Mouse (Mus musculus) midbrain, embryonic 15.5 days (tissue): Measurements from ENCODE around the gene Tarsl2. TPM values are rescaled to one million over a fixed set of nuclear protein-coding genes. Genes with fewer than 3 reads are reported as not detected.

Experiments
- ATAC-seq: fragments of 200-750 bp; cut with Nextera tagmentation; replicated peaks from 2 replicates; pipeline ENCODE4 v1.8.0; 2017; ENCODE audit warnings: moderate TSS enrichment
- H3K27ac ChIP-seq: fragments of 300-500 bp; sonication (generic); 2 replicates; pipeline ENCODE4 v1.5.1; 2015; ENCODE audit warnings: mild to moderate bottlenecking, inconsistent platforms
- H3K27me3 ChIP-seq: fragments of 300-500 bp; sonication (generic); replicated peaks from 2 replicates; pipeline ENCODE4 v1.6.1; 2015; ENCODE audit warnings: inconsistent platforms
- H3K36me3 ChIP-seq: fragments of 300-500 bp; sonication (generic); replicated peaks from 2 replicates; pipeline ENCODE4 v1.6.1; 2015; ENCODE audit warnings: inconsistent platforms
- H3K4me1 ChIP-seq: fragments of 300-500 bp; sonication (generic); 2 replicates; pipeline ENCODE4 v1.6.1; 2015; ENCODE audit warnings: inconsistent platforms
- H3K4me2 ChIP-seq: fragments of 300-500 bp; sonication (generic); 2 replicates; pipeline ENCODE4 v1.6.1; 2015; ENCODE audit warnings: inconsistent platforms, mild to moderate bottlenecking, moderate library complexity
- H3K4me3 ChIP-seq: fragments of 300-500 bp; sonication (generic); 2 replicates; pipeline ENCODE4 v1.5.1; 2015; ENCODE audit warnings: mild to moderate bottlenecking, inconsistent platforms
- H3K9ac ChIP-seq: fragments of 300-500 bp; sonication (generic); 2 replicates; pipeline ENCODE4 v1.6.1; 2015; ENCODE audit warnings: mild to moderate bottlenecking, inconsistent platforms
- H3K9me3 ChIP-seq: fragments of 300-500 bp; sonication (generic); 2 replicates; pipeline ENCODE4 v1.6.1; 2016; ENCODE audit warnings: inconsistent platforms
- WGBS: fragments of 180-500 bp; shearing (Covaris S2); methylation state at CpG from one replicate; pipeline ENCODE4 v1.1.7; 2015; ENCODE audit warnings: mixed read lengths; 5-methylcytosine and 5-hydroxymethylcytosine counted together
- polyA plus RNA-seq: library from polyadenylated mRNA; unstranded; fragments of >200 nt; fragmentation: Nextera tagmentation; extraction: Ambion mirVana; gene quantifications from 2 replicates; pipeline ENCODE4 v1.2.1, GENCODE M21; 2015

Gene Tarsl2
- polyA plus RNA-seq, 1 experiment from 2014 or later = 16.5 TPM

DNA sequence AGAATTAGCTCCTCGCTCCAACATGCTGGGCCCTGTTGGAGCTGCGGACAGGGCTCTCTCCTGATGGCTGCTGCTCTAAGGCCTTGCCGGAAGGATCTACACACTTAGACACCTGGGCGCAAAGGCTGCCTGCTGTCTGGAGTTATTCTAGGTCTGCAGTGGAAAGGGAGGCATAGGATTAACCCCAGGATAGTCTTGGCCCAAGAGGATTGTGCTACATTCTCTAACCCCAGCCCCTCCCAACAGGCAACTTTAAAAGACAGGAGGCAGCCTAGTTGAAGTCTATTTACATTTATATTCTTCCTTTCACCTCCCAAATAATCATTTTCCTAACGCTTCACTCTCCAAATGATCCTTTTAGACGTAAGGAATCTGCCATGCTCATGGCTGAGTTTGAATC is 8.9 kb upstream of the Tarsl2 start:
- 89% methylated on average over 6 of the region's 6 CpGs for WGBS
- no peak overlapping the region for H3K4me3 ChIP-seq
- H3K9ac ChIP-seq = no peak overlapping the region
- H3K27me3 ChIP-seq = no peaks in the 10 kb centered on the region
- H3K4me2 ChIP-seq = no peak overlapping the region
- no peak overlapping the region for H3K27ac ChIP-seq
- ATAC-seq = no peak
- no peaks in the 10 kb centered on the region for H3K4me1 ChIP-seq
- H3K9me3 ChIP-seq = no peaks in the 10 kb centered on the region
- H3K36me3 ChIP-seq = no peaks in the 10 kb centered on the region

- 35% methylated on average over 7 of the region's 7 CpGs for WGBS
- Histone ChIP-seq H3K9me3 (no peaks in the 10 kb centered on the region), H3K4me3 (no peak overlapping the region), H3K4me1 (no peaks in the 10 kb centered on the region), H3K9ac (no peak overlapping the region), H3K36me3 (no peaks in the 10 kb centered on the region), H3K4me2 (no peak overlapping the region), H3K27ac (no peak overlapping the region), H3K27me3 (no peaks in the 10 kb centered on the region)
- no peak for ATAC-seq
Observed at GRCm38 (mm10) chr7:65636356-65636880, 8.3 kb upstream of the Tarsl2 start.

- Histone ChIP-seq H3K4me3 (no peak overlapping the region), H3K4me2 (no peak overlapping the region), H3K36me3 (no peaks in the 10 kb centered on the region), H3K4me1 (no peaks in the 10 kb centered on the region), H3K9me3 (no peaks in the 10 kb centered on the region), H3K27me3 (no peaks in the 10 kb centered on the region), H3K27ac (no peak overlapping the region), H3K9ac (no peak overlapping the region)
- 54% methylated on average over 7 of the region's 7 CpGs for WGBS
- ATAC-seq = no peak
Observed at GRCm38 (mm10) chr7:65638170-65638770, 6.4 kb upstream of the Tarsl2 start.

- Histone ChIP-seq H3K4me1 (peaks cover 7% of the 10 kb centered on the region; the same call in 1 of the 2 replicates), H3K27me3 (no peaks in the 10 kb centered on the region), H3K4me2 (no peak overlapping the region), H3K4me3 (no peak overlapping the region), H3K9me3 (no peaks in the 10 kb centered on the region), H3K9ac (no peak overlapping the region), H3K36me3 (no peaks in the 10 kb centered on the region), H3K27ac (no peak overlapping the region)
- 84% methylated on average over 6 of the region's 6 CpGs for WGBS
- no peak for ATAC-seq
Observed at GRCm38 (mm10) chr7:65639821-65640382, 4.8 kb upstream of the Tarsl2 start.

- no peak overlapping the region for H3K27ac ChIP-seq
- peaks cover 11% of the 10 kb centered on the region; the same call in 1 of the 2 replicates for H3K4me1 ChIP-seq
- 85% methylated on average over 6 of the region's 6 CpGs for WGBS
- H3K27me3 ChIP-seq = no peaks in the 10 kb centered on the region
- H3K4me2 ChIP-seq = no peak overlapping the region
- no peak overlapping the region for H3K4me3 ChIP-seq
- H3K9me3 ChIP-seq = no peaks in the 10 kb centered on the region
- no peak for ATAC-seq
- H3K9ac ChIP-seq = no peak overlapping the region
- H3K36me3 ChIP-seq = no peaks in the 10 kb centered on the region
Observed at GRCm38 (mm10) chr7:65640672-65641071, 4.0 kb upstream of the Tarsl2 start.

DNA sequence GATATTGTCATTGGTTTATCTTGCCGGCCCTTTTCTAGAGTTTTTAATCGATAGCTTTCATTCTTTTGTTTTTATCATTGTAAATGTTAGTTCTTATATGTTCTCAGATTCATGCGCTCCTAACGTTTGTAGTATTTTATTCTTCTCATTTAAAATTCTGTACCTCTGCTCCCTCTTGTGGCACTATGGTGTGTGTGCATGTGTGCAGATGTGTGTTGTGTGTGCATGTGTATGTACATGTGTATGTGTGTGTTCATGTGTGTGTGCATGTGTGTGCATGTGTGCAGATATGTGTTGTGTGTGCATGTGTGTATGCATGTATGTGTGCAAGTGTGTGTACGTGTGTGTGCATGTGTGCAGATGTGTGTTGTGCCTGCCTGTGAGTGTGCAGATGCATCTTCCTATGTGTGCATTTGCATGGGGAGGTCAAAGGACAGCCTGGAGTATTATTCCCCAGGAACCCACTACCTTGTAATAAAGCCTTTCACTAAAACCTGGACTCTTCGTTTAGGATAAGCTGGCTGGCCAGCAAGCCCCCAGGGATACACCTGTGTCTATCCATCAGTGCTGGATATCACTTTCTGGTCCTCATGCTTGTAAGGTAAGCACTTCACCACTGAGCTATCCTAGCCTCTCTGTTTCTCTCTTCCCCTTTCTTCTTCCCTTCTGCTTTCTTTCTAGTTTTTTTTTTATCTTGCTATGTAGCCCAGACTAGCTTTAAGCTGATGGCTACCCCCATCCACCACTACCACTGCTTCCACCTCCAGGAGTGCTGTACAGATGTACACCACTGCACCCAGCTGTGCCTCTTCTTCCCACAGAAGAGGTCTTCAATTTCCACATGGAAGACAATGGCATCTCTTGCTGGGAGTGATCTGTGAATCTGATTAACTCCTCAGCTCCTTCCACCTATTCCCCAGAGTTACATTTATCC is 2.1 kb upstream of the Tarsl2 start:
- Histone ChIP-seq H3K4me2 (no peak overlapping the region), H3K27ac (no peak overlapping the region), H3K36me3 (no peaks in the 10 kb centered on the region), H3K4me3 (no peak overlapping the region), H3K9me3 (no peaks in the 10 kb centered on the region), H3K9ac (no peak overlapping the region), H3K27me3 (no peaks in the 10 kb centered on the region), H3K4me1 (peaks cover 11% of the 10 kb centered on the region; the same call in 1 of the 2 replicates)
- ATAC-seq = no peak
- WGBS = 70% methylated on average over 6 of the region's 6 CpGs

- Histone ChIP-seq H3K36me3 (peaks cover 4% of the 10 kb centered on the region; the same call in 1 of the 2 replicates), H3K9ac (peak overlapping the region; percentile 34; the same call in 1 of the 2 replicates)
- peak; percentile 10 for ATAC-seq
Observed at GRCm38 (mm10) chr7:65643861-65644421, 757 bp upstream of the Tarsl2 start.

GRCm38 (mm10) chr7:65645996-65646395 is 1.3 kb downstream of the Tarsl2 start:
- H3K4me3 ChIP-seq = no peak overlapping the region
- peaks cover 4% of the 10 kb centered on the region for H3K36me3 ChIP-seq
- H3K4me1 ChIP-seq = peaks cover 11% of the 10 kb centered on the region; the same call in 1 of the 2 replicates
- no peak for ATAC-seq
- no peak overlapping the region for H3K9ac ChIP-seq
- WGBS = 87% methylated on average over 8 of the region's 8 CpGs
- H3K4me2 ChIP-seq = no peak overlapping the region
- H3K9me3 ChIP-seq = no peaks in the 10 kb centered on the region
- no peak overlapping the region for H3K27ac ChIP-seq
- no peaks in the 10 kb centered on the region for H3K27me3 ChIP-seq

More at GRCm38 (mm10) chr7:65643861-65644421, 757 bp upstream of the Tarsl2 start:
- Histone ChIP-seq H3K27me3 (no peaks in the 10 kb centered on the region), H3K4me1 (peaks cover 11% of the 10 kb centered on the region; the same call in 1 of the 2 replicates), H3K4me3 (peak overlapping the region; percentile 60), H3K9me3 (no peaks in the 10 kb centered on the region), H3K27ac (peak overlapping the region; percentile 86), H3K4me2 (peak overlapping the region; percentile 72)
- WGBS = 26% methylated on average over 6 of the region's 6 CpGs

- no peaks in the 10 kb centered on the region for H3K9me3 ChIP-seq
- H3K4me3 ChIP-seq = no peak overlapping the region
- no peak for ATAC-seq
- no peak overlapping the region for H3K4me2 ChIP-seq
- H3K27me3 ChIP-seq = no peaks in the 10 kb centered on the region
- WGBS = 90% methylated on average over 4 of the region's 4 CpGs
- peaks cover 8% of the 10 kb centered on the region for H3K36me3 ChIP-seq
- no peak overlapping the region for H3K27ac ChIP-seq
- H3K4me1 ChIP-seq = no peaks in the 10 kb centered on the region
- no peak overlapping the region for H3K9ac ChIP-seq
Observed at GRCm38 (mm10) chr7:65650662-65651061, 6.0 kb downstream of the Tarsl2 start.

GRCm38 (mm10) chr7:65657490-65658120 is 12.9 kb downstream of the Tarsl2 start:
- Histone ChIP-seq H3K4me1 (no peaks in the 10 kb centered on the region), H3K9me3 (no peaks in the 10 kb centered on the region), H3K27me3 (no peaks in the 10 kb centered on the region), H3K27ac (no peak overlapping the region), H3K4me2 (no peak overlapping the region), H3K36me3 (peaks cover 4% of the 10 kb centered on the region; the same call in 1 of the 2 replicates), H3K4me3 (no peak overlapping the region), H3K9ac (no peak overlapping the region)
- ATAC-seq = no peak
- WGBS = 99% methylated on average over 2 of the region's 2 CpGs

GRCm38 (mm10) chr7:65663225-65663790 is 18.6 kb downstream of the Tarsl2 start:
- H3K27ac ChIP-seq = no peak overlapping the region
- no peak overlapping the region for H3K9ac ChIP-seq
- H3K4me3 ChIP-seq = no peak overlapping the region
- H3K4me1 ChIP-seq = no peaks in the 10 kb centered on the region
- 88% methylated on average over 11 of the region's 11 CpGs for WGBS
- H3K36me3 ChIP-seq = peaks cover 6% of the 10 kb centered on the region; the same call in 1 of the 2 replicates
- no peaks in the 10 kb centered on the region for H3K9me3 ChIP-seq
- no peak overlapping the region for H3K4me2 ChIP-seq
- no peaks in the 10 kb centered on the region for H3K27me3 ChIP-seq
- ATAC-seq = no peak
